Mouse (Mus musculus): ENCODE results near the gene Zfyve27. TPM values are rescaled to one million over a fixed set of nuclear protein-coding genes. Genes with fewer than 3 reads are reported as not detected.

Zfyve27 gene
- polyA plus RNA-seq, 1 experiment from 2014 or later = 56.4 TPM

GRCm38 (mm10) chr19:42166130-42166529, 2.4 kb downstream of the Zfyve27 start:
- peaks cover 13% of the 10 kb centered on the region for H3K4me1 ChIP-seq (ENCODE audit: control insufficient read depth, insufficient read depth, low read depth, low read length)
- H3K27me3 ChIP-seq (replicated peaks; ENCODE audit: control insufficient read depth, insufficient read depth, low read length) = peaks cover 9% of the 10 kb centered on the region
- WGBS = 5% methylated on average over 12 of the region's 12 CpGs
- no peak overlapping the region for H3K27ac ChIP-seq (ENCODE audit: low read depth, low read length)
- no peaks in the 10 kb centered on the region for H3K36me3 ChIP-seq (ENCODE audit: control insufficient read depth, insufficient read depth, low read length)
- no peaks in the 10 kb centered on the region for H3K9me3 ChIP-seq (ENCODE audit: control insufficient read depth, low read length)
- H3K4me3 ChIP-seq (ENCODE audit: low read length) = no peak overlapping the region
- peak overlapping the region; percentile 0; the same call in 1 of the 2 replicates for H3K9ac ChIP-seq (ENCODE audit: low read depth, low read length)
- H3K4me2 ChIP-seq (ENCODE audit: low read length) = peak overlapping the region; percentile 47
- no peak for ATAC-seq

DNA sequence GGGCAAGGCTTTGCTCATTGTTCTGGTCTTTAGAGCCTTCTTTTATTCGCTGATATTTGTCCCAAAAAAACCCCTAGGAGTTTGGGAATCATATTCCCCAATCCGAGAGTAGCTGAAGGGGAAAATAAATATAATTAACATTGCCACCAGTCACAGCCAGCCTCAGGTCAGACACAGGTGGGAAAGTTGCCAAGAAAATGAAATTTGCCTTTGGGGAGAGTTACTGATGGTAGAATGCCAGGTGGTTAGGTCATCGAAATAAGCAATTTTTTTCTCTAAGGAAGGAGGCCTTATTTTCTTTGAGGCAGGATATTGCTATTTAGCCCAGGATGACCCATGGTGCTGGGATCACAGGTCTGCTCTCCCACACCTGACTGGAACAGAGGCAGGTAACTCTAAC, 3.0 kb downstream of the Zfyve27 start:
- 31% methylated on average over 3 of the region's 3 CpGs for WGBS
- H3K27me3 ChIP-seq (replicated peaks; ENCODE audit: control insufficient read depth, insufficient read depth, low read length) = peaks cover 9% of the 10 kb centered on the region
- no peak overlapping the region for H3K9ac ChIP-seq (ENCODE audit: low read depth, low read length)
- H3K4me3 ChIP-seq (ENCODE audit: low read length) = no peak overlapping the region
- no peak overlapping the region for H3K4me2 ChIP-seq (ENCODE audit: low read length)
- H3K36me3 ChIP-seq (ENCODE audit: control insufficient read depth, insufficient read depth, low read length) = no peaks in the 10 kb centered on the region
- no peak for ATAC-seq
- no peak overlapping the region for H3K27ac ChIP-seq (ENCODE audit: low read depth, low read length)
- H3K4me1 ChIP-seq (ENCODE audit: control insufficient read depth, insufficient read depth, low read depth, low read length) = peaks cover 19% of the 10 kb centered on the region
- H3K9me3 ChIP-seq (ENCODE audit: control insufficient read depth, low read length) = no peaks in the 10 kb centered on the region

- Histone ChIP-seq H3K4me3 (ENCODE audit: low read length) (no peak overlapping the region), H3K9me3 (ENCODE audit: control insufficient read depth, low read length) (no peaks in the 10 kb centered on the region), H3K27ac (ENCODE audit: low read depth, low read length) (no peak overlapping the region), H3K4me2 (ENCODE audit: low read length) (no peak overlapping the region), H3K9ac (ENCODE audit: low read depth, low read length) (no peak overlapping the region), H3K36me3 (ENCODE audit: control insufficient read depth, insufficient read depth, low read length) (no peaks in the 10 kb centered on the region), H3K4me1 (ENCODE audit: control insufficient read depth, insufficient read depth, low read depth, low read length) (peaks cover 22% of the 10 kb centered on the region), H3K27me3 (replicated peaks; ENCODE audit: control insufficient read depth, insufficient read depth, low read length) (peaks cover 9% of the 10 kb centered on the region)
- WGBS = 71% methylated on average over 9 of the region's 9 CpGs
- no peak for ATAC-seq
Measured at GRCm38 (mm10) chr19:42167489-42167888, 3.7 kb downstream of the Zfyve27 start.

- Histone ChIP-seq H3K9ac (ENCODE audit: low read depth, low read length) (peak overlapping the region; percentile 74), H3K27me3 (replicated peaks; ENCODE audit: control insufficient read depth, insufficient read depth, low read length) (peaks cover 9% of the 10 kb centered on the region), H3K36me3 (ENCODE audit: control insufficient read depth, insufficient read depth, low read length) (no peaks in the 10 kb centered on the region), H3K27ac (ENCODE audit: low read depth, low read length) (peak overlapping the region; percentile 24; the same call in 1 of the 2 replicates), H3K4me1 (ENCODE audit: control insufficient read depth, insufficient read depth, low read depth, low read length) (peaks cover 24% of the 10 kb centered on the region), H3K4me2 (ENCODE audit: low read length) (peak overlapping the region; percentile 78; the same call in 1 of the 2 replicates), H3K9me3 (ENCODE audit: control insufficient read depth, low read length) (no peaks in the 10 kb centered on the region), H3K4me3 (ENCODE audit: low read length) (peak overlapping the region; percentile 83; the same call in 1 of the 2 replicates)
- 55% methylated on average over 10 of the region's 10 CpGs for WGBS
- 0 out of 2 replicates have a peak, but pooled peaks have one; percentile 2 for ATAC-seq
Measured at GRCm38 (mm10) chr19:42169322-42169975, 5.7 kb downstream of the Zfyve27 start.

DNA sequence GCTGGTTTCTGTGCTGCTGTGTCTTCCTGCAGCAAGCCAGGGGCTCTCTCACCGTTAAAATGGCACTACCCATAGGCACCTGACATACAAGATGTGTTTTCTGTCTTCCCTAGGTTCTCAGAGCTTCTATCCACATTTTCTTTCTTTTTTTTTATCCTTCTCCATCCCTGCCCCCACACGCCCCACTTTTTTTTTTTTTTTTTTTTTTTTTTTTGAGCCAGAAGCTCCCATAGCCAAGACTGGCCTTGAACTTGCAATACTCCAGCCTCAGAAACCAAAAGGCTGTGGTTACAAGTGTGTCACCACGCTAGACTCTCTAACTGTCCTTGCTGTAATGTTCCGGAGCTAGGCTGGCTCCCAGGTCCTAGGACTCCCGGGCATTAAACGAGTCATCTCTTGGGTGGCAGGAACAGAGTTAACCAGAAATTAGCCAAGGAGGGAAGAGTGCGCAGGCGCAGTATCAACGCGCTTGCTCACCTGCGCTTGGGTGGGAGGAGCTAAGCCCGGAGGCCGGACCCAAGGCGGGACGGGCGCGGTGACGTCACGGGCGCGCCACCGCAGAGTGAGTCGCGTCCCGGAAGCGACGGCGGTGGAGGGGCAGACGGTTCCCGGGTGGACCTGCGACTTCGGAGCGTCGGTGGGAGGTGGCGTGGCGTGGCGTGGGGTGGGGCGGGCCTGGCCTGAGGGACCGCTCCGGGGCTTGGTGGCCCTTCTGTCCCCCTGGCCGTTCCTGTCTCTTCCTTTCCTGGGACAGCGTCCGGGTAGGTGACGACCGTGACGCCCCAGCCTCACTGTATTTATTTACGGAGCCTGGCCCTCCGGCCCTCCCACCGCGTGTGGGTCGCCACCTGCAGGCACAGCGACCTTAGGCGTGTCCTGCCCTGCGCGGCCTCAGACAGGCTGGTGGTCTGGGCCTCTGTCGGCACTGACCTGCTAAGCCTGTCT, 6.5 kb downstream of the Zfyve27 start:
- H3K9ac ChIP-seq (ENCODE audit: low read depth, low read length) = peak overlapping the region; percentile 74
- no peaks in the 10 kb centered on the region for H3K9me3 ChIP-seq (ENCODE audit: control insufficient read depth, low read length)
- H3K27me3 ChIP-seq (replicated peaks; ENCODE audit: control insufficient read depth, insufficient read depth, low read length) = peaks cover 9% of the 10 kb centered on the region
- no peaks in the 10 kb centered on the region for H3K36me3 ChIP-seq (ENCODE audit: control insufficient read depth, insufficient read depth, low read length)
- H3K4me1 ChIP-seq (ENCODE audit: control insufficient read depth, insufficient read depth, low read depth, low read length) = peaks cover 24% of the 10 kb centered on the region
- peak; percentile 94 for ATAC-seq
- peak overlapping the region; percentile 78 for H3K4me2 ChIP-seq (ENCODE audit: low read length)
- H3K27ac ChIP-seq (ENCODE audit: low read depth, low read length) = peak overlapping the region; percentile 36; the same call in 1 of the 2 replicates
- WGBS = 2% methylated on average over 48 of the region's 56 CpGs
- peak overlapping the region; percentile 83 for H3K4me3 ChIP-seq (ENCODE audit: low read length)

- Histone ChIP-seq H3K4me3 (ENCODE audit: low read length) (no peak overlapping the region), H3K27me3 (replicated peaks; ENCODE audit: control insufficient read depth, insufficient read depth, low read length) (no peaks in the 10 kb centered on the region), H3K36me3 (ENCODE audit: control insufficient read depth, insufficient read depth, low read length) (peaks cover 17% of the 10 kb centered on the region), H3K27ac (ENCODE audit: low read depth, low read length) (no peak overlapping the region), H3K9me3 (ENCODE audit: control insufficient read depth, low read length) (no peaks in the 10 kb centered on the region), H3K9ac (ENCODE audit: low read depth, low read length) (no peak overlapping the region), H3K4me2 (ENCODE audit: low read length) (no peak overlapping the region), H3K4me1 (ENCODE audit: control insufficient read depth, insufficient read depth, low read depth, low read length) (peaks cover 4% of the 10 kb centered on the region)
- WGBS = 86% methylated on average over 7 of the region's 7 CpGs
- ATAC-seq = no peak
Measured at GRCm38 (mm10) chr19:42176841-42177240, 13.1 kb downstream of the Zfyve27 start.

GRCm38 (mm10) chr19:42177461-42177860, 13.7 kb downstream of the Zfyve27 start:
- WGBS = 88% methylated on average over 2 of the region's 2 CpGs
- Histone ChIP-seq H3K4me1 (ENCODE audit: control insufficient read depth, insufficient read depth, low read depth, low read length) (peaks cover 2% of the 10 kb centered on the region; the same call in 1 of the 2 replicates), H3K27ac (ENCODE audit: low read depth, low read length) (no peak overlapping the region), H3K9ac (ENCODE audit: low read depth, low read length) (no peak overlapping the region), H3K27me3 (replicated peaks; ENCODE audit: control insufficient read depth, insufficient read depth, low read length) (no peaks in the 10 kb centered on the region), H3K4me2 (ENCODE audit: low read length) (no peak overlapping the region), H3K36me3 (ENCODE audit: control insufficient read depth, insufficient read depth, low read length) (peaks cover 17% of the 10 kb centered on the region), H3K9me3 (ENCODE audit: control insufficient read depth, low read length) (no peaks in the 10 kb centered on the region), H3K4me3 (ENCODE audit: low read length) (no peak overlapping the region)
- no peak for ATAC-seq

- ATAC-seq = no peak
- Histone ChIP-seq H3K4me1 (ENCODE audit: control insufficient read depth, insufficient read depth, low read depth, low read length) (no peaks in the 10 kb centered on the region), H3K9ac (ENCODE audit: low read depth, low read length) (no peak overlapping the region; the same call in 1 of the 2 replicates), H3K36me3 (ENCODE audit: control insufficient read depth, insufficient read depth, low read length) (peaks cover 32% of the 10 kb centered on the region), H3K27ac (ENCODE audit: low read depth, low read length) (no peak overlapping the region), H3K27me3 (replicated peaks; ENCODE audit: control insufficient read depth, insufficient read depth, low read length) (no peaks in the 10 kb centered on the region), H3K4me2 (ENCODE audit: low read length) (no peak overlapping the region), H3K4me3 (ENCODE audit: low read length) (no peak overlapping the region), H3K9me3 (ENCODE audit: control insufficient read depth, low read length) (no peaks in the 10 kb centered on the region)
- 93% methylated on average over 14 of the region's 14 CpGs for WGBS
Measured at GRCm38 (mm10) chr19:42179356-42179755, 15.6 kb downstream of the Zfyve27 start.

DNA sequence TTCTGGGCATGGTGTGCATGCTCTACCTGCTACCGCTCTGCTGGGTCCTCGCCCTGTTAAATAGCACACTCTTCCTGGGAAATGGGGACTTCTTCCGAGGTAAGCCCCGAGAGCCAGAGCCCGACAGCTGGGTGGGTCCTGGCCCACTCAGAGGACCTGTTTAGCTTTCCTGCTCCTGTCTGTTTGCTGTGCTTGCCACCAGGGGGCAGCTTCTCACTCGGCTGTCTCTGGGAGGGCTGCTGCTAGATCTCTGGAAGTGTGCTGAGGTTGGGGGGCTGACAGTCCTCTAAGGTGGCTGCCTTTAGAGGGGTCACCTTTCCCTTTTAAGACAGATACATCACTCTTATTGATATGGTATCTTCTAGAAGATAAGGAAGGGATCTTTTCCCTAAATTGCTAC, 18.9 kb downstream of the Zfyve27 start:
- no peak overlapping the region for H3K4me2 ChIP-seq (ENCODE audit: low read length)
- H3K9me3 ChIP-seq (ENCODE audit: control insufficient read depth, low read length) = no peaks in the 10 kb centered on the region
- H3K27ac ChIP-seq (ENCODE audit: low read depth, low read length) = no peak overlapping the region
- no peaks in the 10 kb centered on the region for H3K4me1 ChIP-seq (ENCODE audit: control insufficient read depth, insufficient read depth, low read depth, low read length)
- 68% methylated on average over 6 of the region's 6 CpGs for WGBS
- H3K36me3 ChIP-seq (ENCODE audit: control insufficient read depth, insufficient read depth, low read length) = peaks cover 38% of the 10 kb centered on the region
- no peak overlapping the region for H3K9ac ChIP-seq (ENCODE audit: low read depth, low read length)
- H3K27me3 ChIP-seq (replicated peaks; ENCODE audit: control insufficient read depth, insufficient read depth, low read length) = no peaks in the 10 kb centered on the region
- ATAC-seq = no peak
- H3K4me3 ChIP-seq (ENCODE audit: low read length) = no peak overlapping the region

All from hindbrain, embryonic 16.5 days (tissue).